Mouse (Mus musculus) bone marrow, adult 2 months (tissue): ENCODE measurements around the gene Pabpn1l. TPM values are rescaled to one million over a fixed set of nuclear protein-coding genes. Genes with fewer than 3 reads are reported as not detected.

ENCODE experiments used
- H3K27ac ChIP-seq: fragments of 200-500 bp; 2 replicates; pipeline ENCODE4 v1.5.1; 2012; ENCODE audit warnings: low read depth, mild to moderate bottlenecking, control low read depth, inconsistent platforms, low read length; ENCODE audit not compliant: control insufficient read depth, poor library complexity, insufficient read depth
- H3K4me1 ChIP-seq: fragments of 200-500 bp; 2 replicates; pipeline ENCODE4 v1.6.1; 2011; ENCODE audit warnings: low read length; ENCODE audit not compliant: control insufficient read depth, insufficient read depth
- H3K4me3 ChIP-seq: fragments of 200-500 bp; replicated peaks from 2 replicates; pipeline ENCODE3; 2011; ENCODE audit warnings: mild to moderate bottlenecking, low read depth, low read length, control low read depth; ENCODE audit not compliant: control insufficient read depth
- CTCF ChIP-seq: fragments of 200-500 bp; IDR thresholded peaks from 2 replicates; pipeline ENCODE4 v1.5.1; 2011; ENCODE audit warnings: low read length, control low read depth; ENCODE audit not compliant: control insufficient read depth, insufficient read depth
- POLR2A ChIP-seq: fragments of 200-500 bp; IDR thresholded peaks from 2 replicates; pipeline ENCODE4 v1.6.1; 2011; ENCODE audit warnings: low read depth, mild to moderate bottlenecking, control low read depth, low read length, borderline replicate concordance; ENCODE audit not compliant: control insufficient read depth
- WGBS: fragments of 180-500 bp; shearing (Covaris S2); methylation state at CpG from one replicate; pipeline ENCODE4 v1.1.7; 2018; 5-methylcytosine and 5-hydroxymethylcytosine counted together
- polyA plus RNA-seq: library from polyadenylated mRNA; stranded (reverse); fragments of >200 nt; gene quantifications from 2 replicates; pipeline ENCODE4 v1.2.4, GENCODE M21; 2011; ENCODE audit warnings: low replicate concordance; ENCODE audit not compliant: missing spikeins, insufficient read depth, insufficient read length

Pabpn1l gene
- polyA plus RNA-seq = not detected in 2 replicates

GRCm38 (mm10) chr8:122622727-122623126, at the start of gene Pabpn1l:
Gene Pabpn1l, minus strand, starts transcription at chr8:122622739.
- Histone ChIP-seq H3K4me3 (no peak within 1 kb of the TSS), H3K4me1 (no peaks in the 10 kb centered on the region; the same call in 1 of the 2 replicates), H3K27ac (no peak within 1 kb of the TSS)
- 69% methylated on average over 6 of the region's 6 CpGs for WGBS
- TF ChIP-seq CTCF (no peak), POLR2A (no peak)

GRCm38 (mm10) chr8:122671894-122672293, 49.4 kb upstream of the Pabpn1l start:
- H3K4me1 ChIP-seq = peaks cover 6% of the 10 kb centered on the region
- H3K27ac ChIP-seq = no peak overlapping the region
- no peak overlapping the region for H3K4me3 ChIP-seq
- no peak for TF ChIP-seq POLR2A
- TF ChIP-seq CTCF = no peak
- WGBS = 51% methylated on average over 6 of the region's 6 CpGs

- no peak overlapping the region for H3K4me3 ChIP-seq
- peaks cover 13% of the 10 kb centered on the region for H3K4me1 ChIP-seq
- H3K27ac ChIP-seq = no peak overlapping the region
- 70% methylated on average over 3 of the region's 3 CpGs for WGBS
- TF ChIP-seq POLR2A (no peak), CTCF (no peak)
Measured at GRCm38 (mm10) chr8:122670718-122671117, 48.2 kb upstream of the Pabpn1l start.

- TF ChIP-seq POLR2A (no peak), CTCF (no peak)
- 86% methylated on average over 11 of the region's 11 CpGs for WGBS
- no peak overlapping the region for H3K4me3 ChIP-seq
- peaks cover 14% of the 10 kb centered on the region for H3K4me1 ChIP-seq
- no peak overlapping the region; the same call in 1 of the 2 replicates for H3K27ac ChIP-seq
Measured at GRCm38 (mm10) chr8:122670001-122670400, 47.5 kb upstream of the Pabpn1l start.

- Histone ChIP-seq H3K4me3 (no peak overlapping the region), H3K27ac (no peak overlapping the region), H3K4me1 (peaks cover 14% of the 10 kb centered on the region)
- TF ChIP-seq POLR2A = no peak
- TF ChIP-seq CTCF = no peak
- WGBS = 85% methylated on average over 5 of the region's 5 CpGs
Measured at GRCm38 (mm10) chr8:122669370-122669769, 46.8 kb upstream of the Pabpn1l start.

GRCm38 (mm10) chr8:122667854-122668253, 45.3 kb upstream of the Pabpn1l start:
- no peak for TF ChIP-seq CTCF
- TF ChIP-seq POLR2A = no peak
- Histone ChIP-seq H3K4me1 (peaks cover 17% of the 10 kb centered on the region), H3K4me3 (no peak overlapping the region), H3K27ac (no peak overlapping the region)
- WGBS = 79% methylated on average over 11 of the region's 11 CpGs

- no peak for TF ChIP-seq CTCF
- TF ChIP-seq POLR2A = no peak
- Histone ChIP-seq H3K27ac (peak overlapping the region; percentile 2; the same call in 1 of the 2 replicates), H3K4me3 (no peak overlapping the region), H3K4me1 (peaks cover 17% of the 10 kb centered on the region)
- WGBS = 8% methylated on average over 12 of the region's 12 CpGs
Measured at GRCm38 (mm10) chr8:122666827-122667226, 44.3 kb upstream of the Pabpn1l start.

GRCm38 (mm10) chr8:122666338-122666764, 43.8 kb upstream of the Pabpn1l start:
- 17% methylated on average over 9 of the region's 9 CpGs for WGBS
- Histone ChIP-seq H3K27ac (peak overlapping the region; percentile 2; the same call in 1 of the 2 replicates), H3K4me3 (no peak overlapping the region), H3K4me1 (peaks cover 17% of the 10 kb centered on the region)
- TF ChIP-seq CTCF (no peak), POLR2A (no peak)
